Mouse (Mus musculus): ENCODE measurements around the gene Btbd35f29.
"Not testable (repeated sequence)": the region's sequence is repeated elsewhere in the genome, so short reads cannot be mapped to it uniquely, and the experiment has no call there.

- TF ChIP-seq TAL1 (conservative IDR thresholded peaks at IDR 0.05; ENCODE audit: low read depth, low read length); CTCF (IDR thresholded peaks at IDR 0.05; ENCODE audit: low read depth, low read length): not testable (repeated sequence)
Measured at GRCm38 (mm10) chrX:31145144-31145543, 27.7 kb downstream of the Btbd35f29 start.

Measured in G1E (cell line).